Mouse (Mus musculus) G1E (cell line): ENCODE measurements around the gene Cyp4f17. TPM values are rescaled to one million over a fixed set of nuclear protein-coding genes. Genes with fewer than 3 reads are reported as not detected.
A peak's percentile ranks its signal among the peaks of the same experiment; 100 is the strongest.
"Not testable (repeated sequence)": the region's sequence is repeated elsewhere in the genome, so short reads cannot be mapped to it uniquely, and the experiment has no call there.

Source experiments
- ATAC-seq: 2 replicates; pipeline ENCODE4 v1.8.0; 2016; ENCODE audit warnings: mild to moderate bottlenecking; ENCODE audit not compliant: insufficient number of reproducible peaks, poor library complexity, low FRiP score, severe bottlenecking; ENCODE audit errors: extremely low read depth
- DNase-seq: peaks from one replicate; pipeline ENCODE4 v3.0.0; 2012; ENCODE audit warnings: low spot score
- H3K27me3 ChIP-seq: 2 replicates; pipeline ENCODE4 v1.6.1; 2012; ENCODE audit warnings: mild to moderate bottlenecking, low read length, inconsistent platforms; ENCODE audit not compliant: insufficient read depth
- H3K36me3 ChIP-seq: replicated peaks from 2 replicates; pipeline ENCODE3; 2012; ENCODE audit warnings: mild to moderate bottlenecking, inconsistent platforms
- H3K4me1 ChIP-seq: 2 replicates; pipeline ENCODE4 v1.6.1; 2012; ENCODE audit warnings: low read depth, low read length, inconsistent platforms, mixed read lengths; ENCODE audit not compliant: insufficient read depth
- H3K4me3 ChIP-seq: 2 replicates; pipeline ENCODE4 v1.5.1; 2012; ENCODE audit warnings: low read depth, mild to moderate bottlenecking, inconsistent platforms, low read length, moderate library complexity, mixed read lengths
- H3K9me3 ChIP-seq: replicated peaks from 2 replicates; pipeline ENCODE4 v1.6.1; 2012; ENCODE audit warnings: inconsistent platforms
- CTCF ChIP-seq: IDR thresholded peaks from 2 replicates; pipeline ENCODE4 v1.5.1; 2012; ENCODE audit warnings: low read depth, low read length, inconsistent platforms, mixed read lengths
- GATA1 ChIP-seq: IDR thresholded peaks from 2 replicates; pipeline ENCODE4 v1.6.1; 2012; ENCODE audit warnings: borderline replicate concordance, low read length, inconsistent platforms, mixed read lengths
- GATA2 ChIP-seq: IDR thresholded peaks from 2 replicates; pipeline ENCODE4 v1.6.1; 2012; ENCODE audit warnings: low read depth, low read length, inconsistent platforms, borderline replicate concordance
- POLR2AphosphoS5 ChIP-seq: IDR thresholded peaks from 2 replicates; pipeline ENCODE4 v1.6.1; 2012; ENCODE audit warnings: low read depth, low read length, inconsistent platforms; ENCODE audit not compliant: insufficient replicate concordance
- TAL1 ChIP-seq: conservative IDR thresholded peaks from 2 replicates; pipeline ENCODE4 v1.6.1; 2012; ENCODE audit warnings: low read depth, low read length, inconsistent platforms, mixed read lengths
- polyA plus RNA-seq: library from polyadenylated mRNA; stranded (reverse); fragments of >175 nt; gene quantifications from 2 replicates; pipeline ENCODE4 v1.2.3, GENCODE M21; 2012
- total RNA-seq, 2 experiments: library from RNA; stranded (forward) in 1 of 2; stranded (reverse) in 1 of 2; fragments of 200-1000 nt in 1 of 2; fragments of >200 nt in 1 of 2; fragmentation: Nextera tagmentation in 1 of 2; gene quantifications; 2 replicates each; pipeline ENCODE4 v1.2.3; 2014 to 2017

Cyp4f17 gene
- total and polyA plus RNA-seq, 3 experiments = 0.03 to 1.5 TPM; not detected in 1

- no peaks in the 10 kb centered on the region for H3K36me3 ChIP-seq
- H3K4me3 ChIP-seq = no peak overlapping the region
- H3K9me3 ChIP-seq = no peaks in the 10 kb centered on the region
- H3K4me1 ChIP-seq = no peaks in the 10 kb centered on the region
- ATAC-seq = no peak
- TF ChIP-seq CTCF (no peak), GATA2 (no peak), GATA1 (no peak), TAL1 (no peak), POLR2AphosphoS5 (no peak)
- DNase-seq = no peak
- H3K27me3 ChIP-seq = peaks cover 17% of the 10 kb centered on the region
These were observed 27.1 kb upstream of the Cyp4f17 start for GRCm38 (mm10) chr17:32478727-32479126.

GRCm38 (mm10) chr17:32479554-32480506 is 26.0 kb upstream of the Cyp4f17 start:
- ATAC-seq = no peak
- H3K36me3 ChIP-seq = no peaks in the 10 kb centered on the region
- no peaks in the 10 kb centered on the region for H3K4me1 ChIP-seq
- no peak for DNase-seq
- H3K4me3 ChIP-seq = no peak overlapping the region
- peaks cover 17% of the 10 kb centered on the region for H3K27me3 ChIP-seq
- TF ChIP-seq CTCF (no peak), TAL1 (no peak), POLR2AphosphoS5 (no peak), GATA1 (no peak), GATA2 (no peak)
- H3K9me3 ChIP-seq = no peaks in the 10 kb centered on the region

- ATAC-seq (no peak), DNase-seq (no peak)
- peaks cover 17% of the 10 kb centered on the region for H3K27me3 ChIP-seq
- no peaks in the 10 kb centered on the region for H3K9me3 ChIP-seq
- TF ChIP-seq GATA1 (no peak), TAL1 (no peak), POLR2AphosphoS5 (no peak), CTCF (no peak), GATA2 (no peak)
- H3K36me3 ChIP-seq = no peaks in the 10 kb centered on the region
- H3K4me1 ChIP-seq = no peaks in the 10 kb centered on the region
- no peak overlapping the region for H3K4me3 ChIP-seq
These were observed 24.1 kb upstream of the Cyp4f17 start for GRCm38 (mm10) chr17:32481766-32482165.

- no peak for ATAC-seq
- H3K27me3 ChIP-seq = peaks cover 17% of the 10 kb centered on the region
- no peaks in the 10 kb centered on the region for H3K4me1 ChIP-seq
- no peak overlapping the region for H3K4me3 ChIP-seq
- no peaks in the 10 kb centered on the region for H3K9me3 ChIP-seq
- TF ChIP-seq TAL1 (no peak), GATA2 (no peak), CTCF (0 out of 2 replicates have a peak, but pooled peaks have one; percentile 34), POLR2AphosphoS5 (no peak), GATA1 (no peak)
- H3K36me3 ChIP-seq = no peaks in the 10 kb centered on the region
- no peak for DNase-seq
These were observed 22.6 kb upstream of the Cyp4f17 start for GRCm38 (mm10) chr17:32483200-32483599.

DNA sequence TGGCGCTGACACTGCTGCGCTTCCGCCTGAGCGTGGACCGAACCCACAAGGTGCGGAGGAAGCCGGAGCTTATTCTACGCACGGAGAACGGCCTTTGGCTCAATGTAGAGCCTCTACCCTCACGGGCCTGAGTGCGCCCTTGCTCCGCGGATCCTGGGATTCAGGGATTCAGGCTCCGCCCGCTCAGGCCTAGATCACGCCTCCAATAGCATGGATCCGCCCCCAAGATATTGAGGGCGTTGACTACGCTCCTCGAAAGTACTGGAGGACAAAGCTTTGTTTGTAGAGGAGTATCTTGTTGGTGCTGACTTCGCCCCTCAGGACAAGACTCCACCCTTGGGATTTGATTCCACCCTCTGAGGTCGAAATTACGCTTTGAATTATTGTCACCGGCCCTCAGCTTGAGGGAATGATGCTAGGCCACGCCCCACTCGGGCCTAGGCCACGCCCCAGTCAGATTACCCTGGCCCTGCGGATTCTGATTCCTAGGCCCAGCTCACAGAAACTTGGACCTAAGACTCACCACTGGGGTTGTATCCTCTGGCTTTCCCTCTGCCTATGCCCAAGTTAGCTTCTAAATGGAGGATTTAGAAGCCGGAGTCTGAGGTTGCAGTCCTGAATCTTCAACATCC is 13.4 kb upstream of the Cyp4f17 start:
- ATAC-seq (no peak), DNase-seq (no peak)
- Histone ChIP-seq H3K9me3 (no peaks in the 10 kb centered on the region), H3K27me3 (peaks cover 6% of the 10 kb centered on the region; the same call in 1 of the 2 replicates), H3K36me3 (no peaks in the 10 kb centered on the region), H3K4me1 (peaks cover 3% of the 10 kb centered on the region; the same call in 1 of the 2 replicates), H3K4me3 (no peak overlapping the region)
- TF ChIP-seq GATA1 (no peak), TAL1 (no peak), POLR2AphosphoS5 (no peak), GATA2 (no peak), CTCF (no peak)

DNA sequence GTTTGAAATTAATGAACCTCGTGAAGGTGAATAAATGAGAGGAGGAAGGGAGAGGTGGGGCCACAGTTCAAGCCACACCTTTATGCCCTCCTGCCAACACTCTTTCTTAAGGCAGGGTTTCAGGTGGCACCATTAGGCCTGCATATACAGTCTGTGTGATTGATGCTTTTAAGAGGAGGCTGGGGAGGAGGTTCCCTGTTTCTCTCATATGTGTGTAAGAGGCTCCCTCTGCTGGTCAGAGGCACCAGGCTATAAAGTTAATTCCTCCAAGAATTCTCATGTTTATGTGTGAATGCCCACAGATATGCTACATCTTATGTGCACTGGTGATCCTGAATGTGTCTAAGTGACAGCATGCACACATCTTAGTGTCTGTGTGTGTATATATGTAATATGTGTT is 11.2 kb upstream of the Cyp4f17 start:
- Histone ChIP-seq H3K4me3 (no peak overlapping the region), H3K27me3 (peaks cover 4% of the 10 kb centered on the region; the same call in 1 of the 2 replicates), H3K4me1 (peaks cover under 1% of the 10 kb centered on the region; the same call in 1 of the 2 replicates), H3K36me3 (no peaks in the 10 kb centered on the region), H3K9me3 (no peaks in the 10 kb centered on the region)
- 0 out of 2 replicates have a peak, but pooled peaks have one; percentile 40 for ATAC-seq
- peak; percentile 36 for DNase-seq
- TF ChIP-seq CTCF (0 out of 2 replicates have a peak, but pooled peaks have one; percentile 18), POLR2AphosphoS5 (no peak), TAL1 (no peak), GATA2 (no peak), GATA1 (no peak)

GRCm38 (mm10) chr17:32500511-32500910 is 5.3 kb upstream of the Cyp4f17 start:
- H3K36me3 ChIP-seq, H3K4me1 ChIP-seq, DNase-seq, H3K4me3 ChIP-seq, H3K9me3 ChIP-seq, ATAC-seq, H3K27me3 ChIP-seq: not testable (repeated sequence)
